Mouse (Mus musculus) midbrain, embryonic 11.5 days (tissue): ENCODE measurements around the gene Fam129b. TPM values are rescaled to one million over a fixed set of nuclear protein-coding genes. Genes with fewer than 3 reads are reported as not detected.
A peak's percentile ranks its signal among the peaks of the same experiment; 100 is the strongest.

Source experiments
- ATAC-seq: fragments of 200-750 bp; cut with Nextera tagmentation; 2 replicates; pipeline ENCODE4 v1.8.0; 2017; ENCODE audit warnings: moderate TSS enrichment, moderate library complexity; ENCODE audit not compliant: low FRiP score
- DNase-seq: peaks from one replicate; pipeline ENCODE4 v3.0.0; 2015; ENCODE audit warnings: low spot score; ENCODE audit errors: missing footprints
- H3K27ac ChIP-seq: fragments of 300-500 bp; sonication (generic); 2 replicates; pipeline ENCODE4 v1.5.1; 2014; ENCODE audit warnings: low read depth, low read length
- H3K27me3 ChIP-seq: fragments of 300-500 bp; sonication (generic); 2 replicates; pipeline ENCODE4 v1.6.1; 2014; ENCODE audit warnings: mild to moderate bottlenecking, low read length, moderate library complexity, mixed read lengths; ENCODE audit not compliant: control insufficient read depth, insufficient read depth
- H3K36me3 ChIP-seq: fragments of 300-500 bp; sonication (generic); 2 replicates; pipeline ENCODE4 v1.6.1; 2014; ENCODE audit warnings: mild to moderate bottlenecking, low read length, moderate library complexity, mixed read lengths; ENCODE audit not compliant: control insufficient read depth, insufficient read depth
- H3K4me1 ChIP-seq: fragments of 300-500 bp; sonication (generic); 2 replicates; pipeline ENCODE4 v1.6.1; 2014; ENCODE audit warnings: low read length; ENCODE audit not compliant: control insufficient read depth, insufficient read depth
- H3K4me2 ChIP-seq: fragments of 300-500 bp; sonication (generic); 2 replicates; pipeline ENCODE4 v1.6.1; 2014; ENCODE audit warnings: mild to moderate bottlenecking, moderate library complexity
- H3K4me3 ChIP-seq: fragments of 300-500 bp; sonication (generic); 2 replicates; pipeline ENCODE4 v1.5.1; 2014; ENCODE audit warnings: low read depth, low read length
- H3K9ac ChIP-seq: fragments of 300-500 bp; sonication (generic); 2 replicates; pipeline ENCODE4 v1.6.1; 2014; ENCODE audit warnings: low read length
- H3K9me3 ChIP-seq: fragments of 300-500 bp; sonication (generic); 2 replicates; pipeline ENCODE4 v1.6.1; 2016; ENCODE audit warnings: low read length; ENCODE audit not compliant: control insufficient read depth
- WGBS: fragments of 180-500 bp; shearing (Covaris S2); extraction: QIAGEN DNeasy Blood & Tissue Kit; methylation state at CpG from one replicate; pipeline ENCODE4 v1.1.7; 2014; 5-methylcytosine and 5-hydroxymethylcytosine counted together
- polyA plus RNA-seq: library from polyadenylated mRNA; unstranded; fragments of >200 nt; fragmentation: Nextera tagmentation; extraction: Ambion mirVana; gene quantifications from 2 replicates; pipeline ENCODE4 v1.2.1, GENCODE M21; 2014

The Fam129b gene
- polyA plus RNA-seq, 1 experiment from 2014 or later, result 10.6 TPM

- H3K4me1 ChIP-seq, result peaks cover 9% of the 10 kb centered on the region
- H3K9me3 ChIP-seq, result no peaks in the 10 kb centered on the region
- no peak overlapping the region for H3K4me3 ChIP-seq
- ATAC-seq, result no peak
- DNase-seq, result no peak
- 68% methylated on average over 8 of the region's 8 CpGs for WGBS
- no peaks in the 10 kb centered on the region for H3K27me3 ChIP-seq
- no peak overlapping the region for H3K9ac ChIP-seq
- H3K4me2 ChIP-seq, result no peak overlapping the region
- H3K27ac ChIP-seq, result no peak overlapping the region
- no peaks in the 10 kb centered on the region for H3K36me3 ChIP-seq
Measured at GRCm38 (mm10) chr2:32870275-32871100, 5.4 kb upstream of the Fam129b start.

DNA sequence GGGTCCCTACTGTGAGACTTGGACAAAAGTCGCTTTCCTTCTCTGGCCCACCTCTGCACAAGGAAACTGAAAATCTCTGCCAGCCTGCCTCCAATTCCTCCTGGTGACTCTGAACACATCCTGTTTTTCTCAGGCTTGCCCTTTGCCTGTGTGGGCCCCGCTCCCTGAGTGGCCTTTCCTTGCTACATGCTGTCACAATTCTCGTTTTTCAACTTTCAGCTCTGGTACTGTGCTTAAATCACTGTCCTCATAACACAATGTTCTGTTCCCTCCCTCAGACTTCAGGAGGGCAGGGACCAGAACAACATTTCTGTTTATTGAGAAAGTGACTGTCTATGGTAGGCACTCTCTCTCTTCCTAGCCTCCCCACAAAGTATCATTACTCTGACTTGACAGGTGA, 1.8 kb upstream of the Fam129b start:
- Histone ChIP-seq H3K9me3 (no peaks in the 10 kb centered on the region), H3K27ac (no peak overlapping the region), H3K9ac (no peak overlapping the region), H3K4me2 (no peak overlapping the region), H3K4me3 (no peak overlapping the region), H3K27me3 (no peaks in the 10 kb centered on the region; the same call in 1 of the 2 replicates), H3K36me3 (no peaks in the 10 kb centered on the region), H3K4me1 (peaks cover 20% of the 10 kb centered on the region)
- no peak for ATAC-seq
- 79% methylated on average over 3 of the region's 3 CpGs for WGBS
- no peak for DNase-seq

GRCm38 (mm10) chr2:32874951-32875674, 801 bp upstream of the Fam129b start:
- Histone ChIP-seq H3K4me3 (peak overlapping the region; percentile 70), H3K27ac (peak overlapping the region; percentile 83), H3K4me2 (peak overlapping the region; percentile 99), H3K9ac (peak overlapping the region; percentile 96), H3K27me3 (no peaks in the 10 kb centered on the region; the same call in 1 of the 2 replicates), H3K4me1 (peaks cover 22% of the 10 kb centered on the region), H3K9me3 (no peaks in the 10 kb centered on the region), H3K36me3 (no peaks in the 10 kb centered on the region)
- ATAC-seq (peak; percentile 10), DNase-seq (peak; percentile 94)
- 15% methylated on average over 15 of the region's 15 CpGs for WGBS

DNA sequence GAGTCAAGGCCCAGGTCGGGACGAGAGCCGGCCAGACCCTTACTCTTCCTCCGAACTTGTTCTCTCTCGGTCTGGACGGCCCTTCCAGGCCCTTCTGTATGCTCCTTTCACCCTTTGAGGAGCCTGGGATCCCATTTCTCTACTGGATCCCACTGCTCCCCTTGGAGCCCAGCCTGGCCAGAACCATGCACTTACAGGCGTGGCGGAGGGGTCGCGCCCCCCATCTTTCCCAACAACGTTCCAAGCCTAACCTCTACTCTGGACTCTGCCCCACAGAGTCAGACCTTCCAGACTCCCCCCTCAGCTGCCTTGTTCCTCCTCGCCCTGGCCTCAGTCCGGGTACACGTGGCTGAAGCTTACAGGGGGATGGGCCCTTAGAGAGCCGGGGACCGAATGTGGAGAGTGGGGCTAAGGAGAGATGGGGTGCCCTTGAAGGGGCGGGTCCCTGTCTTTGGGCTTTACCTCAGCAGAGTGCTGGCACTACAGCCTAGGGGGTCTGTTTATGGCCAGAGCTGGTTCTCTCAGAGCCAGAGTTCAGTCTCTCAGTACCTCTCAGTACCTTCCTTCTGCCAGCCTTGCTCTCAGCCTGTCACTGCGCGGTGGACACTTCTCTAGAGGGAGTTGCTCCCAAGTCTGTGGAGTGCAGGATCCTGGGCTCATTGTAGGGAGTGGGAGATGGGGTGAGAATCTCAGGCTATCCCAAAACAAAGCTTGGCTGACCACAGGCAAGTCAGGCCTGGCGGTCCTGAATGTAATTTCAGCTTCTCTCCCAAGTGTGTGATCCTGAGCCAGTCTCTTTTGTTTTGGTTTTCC, 782 bp downstream of the Fam129b start:
- H3K4me1 ChIP-seq, result peaks cover 35% of the 10 kb centered on the region
- no peaks in the 10 kb centered on the region for H3K9me3 ChIP-seq
- peak overlapping the region; percentile 70 for H3K4me3 ChIP-seq
- H3K27me3 ChIP-seq, result no peaks in the 10 kb centered on the region; the same call in 1 of the 2 replicates
- WGBS, result 3% methylated on average over 20 of the region's 20 CpGs
- H3K4me2 ChIP-seq, result peak overlapping the region; percentile 99
- DNase-seq (peak; percentile 92), ATAC-seq (peak; percentile 41; the same call in 1 of the 2 replicates)
- no peaks in the 10 kb centered on the region for H3K36me3 ChIP-seq
- peak overlapping the region; percentile 96 for H3K9ac ChIP-seq
- H3K27ac ChIP-seq, result no peak overlapping the region

DNA sequence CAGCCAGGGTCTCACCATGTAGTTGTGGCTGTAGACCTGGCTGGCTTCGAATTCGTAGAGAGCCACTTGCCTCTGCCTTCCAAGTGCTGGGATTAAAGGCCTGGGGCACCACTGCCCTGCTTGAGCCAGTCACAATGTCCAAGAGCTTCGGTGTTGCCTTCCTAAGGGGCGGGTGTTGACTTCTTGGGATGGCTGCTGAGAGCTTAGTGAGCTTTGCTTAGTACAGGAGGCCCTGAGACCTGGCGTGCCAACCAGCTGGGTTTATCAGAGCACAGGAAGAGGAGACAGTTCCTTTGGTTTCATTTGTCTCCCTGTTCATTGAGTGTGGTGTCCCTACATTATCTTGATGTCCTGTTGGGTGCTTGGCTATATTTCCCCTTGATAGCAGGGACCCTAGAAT, 1.4 kb downstream of the Fam129b start:
- H3K27me3 ChIP-seq, result no peaks in the 10 kb centered on the region; the same call in 1 of the 2 replicates
- H3K27ac ChIP-seq, result no peak overlapping the region
- no peaks in the 10 kb centered on the region for H3K9me3 ChIP-seq
- no peak for ATAC-seq
- peaks cover 35% of the 10 kb centered on the region for H3K4me1 ChIP-seq
- WGBS, result 33% methylated on average over 5 of the region's 5 CpGs
- peak; percentile 87 for DNase-seq
- no peaks in the 10 kb centered on the region for H3K36me3 ChIP-seq
- peak overlapping the region; percentile 99 for H3K4me2 ChIP-seq
- peak overlapping the region; percentile 70 for H3K4me3 ChIP-seq
- H3K9ac ChIP-seq, result peak overlapping the region; percentile 96; the same call in 1 of the 2 replicates

DNA sequence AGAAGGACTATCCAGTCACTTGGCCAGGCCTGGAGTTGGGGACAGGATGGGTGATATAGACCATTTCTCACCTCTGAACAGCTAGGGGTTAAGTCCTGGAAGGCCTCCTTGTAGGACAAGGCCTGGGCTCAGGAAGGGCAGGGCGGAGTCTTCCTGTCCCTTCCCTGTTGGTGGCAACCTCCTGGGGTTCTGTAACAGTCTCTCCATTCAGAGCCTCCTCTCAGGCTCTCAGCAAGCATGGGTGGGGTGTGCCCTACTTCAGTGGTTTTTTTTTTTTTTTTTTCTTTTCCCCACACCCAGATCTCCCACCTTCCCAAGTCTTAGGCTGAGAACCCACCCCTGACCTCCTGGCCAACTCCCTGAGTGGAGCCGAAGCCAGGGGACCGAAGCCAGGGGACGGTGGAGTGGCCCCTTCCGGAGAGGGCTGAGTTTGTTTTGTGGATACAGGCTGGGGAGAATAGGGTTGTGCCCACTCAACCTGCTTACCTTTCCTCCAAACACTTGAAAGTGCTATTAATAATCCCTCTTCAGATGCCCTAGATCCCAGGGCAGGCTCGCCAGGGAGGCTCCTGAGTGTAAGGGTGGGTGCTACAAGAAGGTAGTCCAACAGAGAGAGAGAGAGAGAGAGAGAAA, 2.0 kb downstream of the Fam129b start:
- Histone ChIP-seq H3K4me1 (peaks cover 35% of the 10 kb centered on the region), H3K9ac (no peak overlapping the region), H3K4me2 (peak overlapping the region; percentile 99), H3K9me3 (no peaks in the 10 kb centered on the region), H3K36me3 (no peaks in the 10 kb centered on the region), H3K27ac (no peak overlapping the region), H3K4me3 (no peak overlapping the region; the same call in 1 of the 2 replicates), H3K27me3 (no peaks in the 10 kb centered on the region; the same call in 1 of the 2 replicates)
- ATAC-seq (no peak), DNase-seq (no peak)
- WGBS, result 49% methylated on average over 6 of the region's 6 CpGs

GRCm38 (mm10) chr2:32878396-32878795, 2.5 kb downstream of the Fam129b start:
- 73% methylated on average over 3 of the region's 3 CpGs for WGBS
- ATAC-seq (no peak), DNase-seq (no peak)
- Histone ChIP-seq H3K4me3 (no peak overlapping the region), H3K4me1 (peaks cover 35% of the 10 kb centered on the region), H3K36me3 (no peaks in the 10 kb centered on the region), H3K27me3 (no peaks in the 10 kb centered on the region; the same call in 1 of the 2 replicates), H3K27ac (no peak overlapping the region), H3K9me3 (no peaks in the 10 kb centered on the region), H3K4me2 (no peak overlapping the region), H3K9ac (no peak overlapping the region)

GRCm38 (mm10) chr2:32879593-32879992, 3.7 kb downstream of the Fam129b start:
- Histone ChIP-seq H3K9ac (no peak overlapping the region), H3K4me1 (peaks cover 33% of the 10 kb centered on the region), H3K4me2 (no peak overlapping the region), H3K36me3 (no peaks in the 10 kb centered on the region), H3K27ac (no peak overlapping the region), H3K4me3 (no peak overlapping the region), H3K9me3 (no peaks in the 10 kb centered on the region), H3K27me3 (no peaks in the 10 kb centered on the region; the same call in 1 of the 2 replicates)
- WGBS, result 80% methylated on average over 5 of the region's 5 CpGs
- DNase-seq (no peak), ATAC-seq (no peak)
